Mouse (Mus musculus): ENCODE results near the gene Ttyh2. TPM values are rescaled to one million over a fixed set of nuclear protein-coding genes. Genes with fewer than 3 reads are reported as not detected.
"Not testable (repeated sequence)": the region's sequence is repeated elsewhere in the genome, so short reads cannot be mapped to it uniquely, and the experiment has no call there.

The Ttyh2 gene
- polyA plus RNA-seq, 1 experiment from 2014 or later = 15.9 TPM

GRCm38 (mm10) chr11:114665463-114665862, 9.8 kb upstream of the Ttyh2 start:
- Histone ChIP-seq H3K9me3 (no peaks in the 10 kb centered on the region), H3K27me3 (ENCODE audit: insufficient read depth, poor library complexity, severe bottlenecking) (peaks cover 20% of the 10 kb centered on the region), H3K36me3 (peaks cover 6% of the 10 kb centered on the region), H3K27ac (no peak overlapping the region), H3K4me3 (no peak overlapping the region), H3K4me1 (replicated peaks) (peaks cover 13% of the 10 kb centered on the region)
- no peak for DNase-seq (ENCODE audit: low spot score)
- 74% methylated on average over 2 of the region's 2 CpGs for WGBS

DNA sequence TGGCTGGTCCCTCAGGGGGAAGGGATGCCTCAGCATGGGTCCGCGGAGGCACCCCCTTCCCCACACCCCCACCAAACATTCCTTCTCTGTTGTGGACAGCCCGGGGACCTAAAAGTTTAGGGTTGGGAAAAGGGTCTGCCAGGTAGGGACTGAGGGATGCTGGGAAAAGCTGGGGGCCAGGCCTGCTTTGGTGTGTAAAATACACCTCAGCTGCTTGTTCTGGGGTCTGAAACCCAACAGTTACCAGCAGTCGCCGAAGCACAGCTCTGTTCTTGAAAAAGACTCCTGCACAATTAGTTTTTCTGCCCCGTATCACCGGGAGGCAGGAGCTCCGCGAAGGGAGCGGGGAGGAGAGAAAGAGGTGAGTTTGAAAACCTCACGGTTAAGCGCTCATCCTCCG, 8.4 kb upstream of the Ttyh2 start:
- H3K27ac ChIP-seq = no peak overlapping the region
- peaks cover 21% of the 10 kb centered on the region for H3K4me1 ChIP-seq (replicated peaks)
- peaks cover 20% of the 10 kb centered on the region for H3K27me3 ChIP-seq (ENCODE audit: insufficient read depth, poor library complexity, severe bottlenecking)
- WGBS = 11% methylated on average over 13 of the region's 13 CpGs
- no peaks in the 10 kb centered on the region for H3K9me3 ChIP-seq
- no peak for DNase-seq (ENCODE audit: low spot score)
- no peak overlapping the region for H3K4me3 ChIP-seq
- peaks cover 19% of the 10 kb centered on the region for H3K36me3 ChIP-seq

GRCm38 (mm10) chr11:114667236-114667931, 7.8 kb upstream of the Ttyh2 start:
- peaks cover 25% of the 10 kb centered on the region for H3K36me3 ChIP-seq
- H3K4me3 ChIP-seq = 0 out of 2 replicates have a peak overlapping the region, but pooled peaks have one; percentile 93
- no peak overlapping the region for H3K27ac ChIP-seq
- no peak for DNase-seq (ENCODE audit: low spot score)
- peaks cover 21% of the 10 kb centered on the region for H3K4me1 ChIP-seq (replicated peaks)
- H3K9me3 ChIP-seq = no peaks in the 10 kb centered on the region
- H3K27me3 ChIP-seq (ENCODE audit: insufficient read depth, poor library complexity, severe bottlenecking) = peaks cover 20% of the 10 kb centered on the region
- WGBS = 50% methylated on average over 17 of the region's 18 CpGs

GRCm38 (mm10) chr11:114667932-114668285, 7.3 kb upstream of the Ttyh2 start:
- peak; percentile 45 for DNase-seq (ENCODE audit: low spot score)
- Histone ChIP-seq H3K4me3 (peak overlapping the region; percentile 93; the same call in 1 of the 2 replicates), H3K27me3 (ENCODE audit: insufficient read depth, poor library complexity, severe bottlenecking) (peaks cover 20% of the 10 kb centered on the region), H3K36me3 (peaks cover 30% of the 10 kb centered on the region), H3K4me1 (replicated peaks) (peaks cover 25% of the 10 kb centered on the region)
- H3K9me3 ChIP-seq, H3K27ac ChIP-seq: not testable (repeated sequence)
- WGBS = 27% methylated on average over 11 of the region's 11 CpGs

DNA sequence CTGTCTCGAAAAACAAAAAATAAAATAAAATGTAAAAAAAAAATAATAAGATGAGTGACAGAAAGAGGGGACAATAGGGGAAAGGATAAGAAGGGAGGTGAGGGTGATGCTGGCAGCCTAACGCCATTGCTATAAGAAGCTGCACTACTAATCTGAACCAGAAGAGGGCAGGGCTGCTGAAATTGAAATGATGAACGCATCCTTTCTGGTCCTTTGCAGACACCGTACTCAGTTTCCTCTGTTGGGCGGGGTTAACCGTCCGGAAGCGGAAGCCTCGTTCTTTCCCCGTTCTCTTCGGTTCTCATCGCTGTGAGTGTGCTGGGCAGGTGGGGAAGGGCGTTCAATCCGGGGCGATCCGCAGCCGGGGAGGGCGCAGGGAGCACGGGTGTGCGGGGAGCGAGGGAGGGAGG, 6.9 kb upstream of the Ttyh2 start, which contains the start of gene Rpl38:
Rpl38 (plus strand) TSS at position 224 of the 410 bp plus-strand sequence.
- Histone ChIP-seq H3K9me3 (no peaks in the 10 kb centered on the region), H3K36me3 (peaks cover 34% of the 10 kb centered on the region), H3K4me3 (peak within 1 kb of the TSS; percentile 93), H3K4me1 (replicated peaks) (peaks cover 29% of the 10 kb centered on the region), H3K27me3 (ENCODE audit: insufficient read depth, poor library complexity, severe bottlenecking) (peaks cover 20% of the 10 kb centered on the region), H3K27ac (peak within 1 kb of the TSS; percentile 96)
- under 1% methylated on average over 21 of the region's 21 CpGs for WGBS
- peak; percentile 92 for DNase-seq (ENCODE audit: low spot score)

DNA sequence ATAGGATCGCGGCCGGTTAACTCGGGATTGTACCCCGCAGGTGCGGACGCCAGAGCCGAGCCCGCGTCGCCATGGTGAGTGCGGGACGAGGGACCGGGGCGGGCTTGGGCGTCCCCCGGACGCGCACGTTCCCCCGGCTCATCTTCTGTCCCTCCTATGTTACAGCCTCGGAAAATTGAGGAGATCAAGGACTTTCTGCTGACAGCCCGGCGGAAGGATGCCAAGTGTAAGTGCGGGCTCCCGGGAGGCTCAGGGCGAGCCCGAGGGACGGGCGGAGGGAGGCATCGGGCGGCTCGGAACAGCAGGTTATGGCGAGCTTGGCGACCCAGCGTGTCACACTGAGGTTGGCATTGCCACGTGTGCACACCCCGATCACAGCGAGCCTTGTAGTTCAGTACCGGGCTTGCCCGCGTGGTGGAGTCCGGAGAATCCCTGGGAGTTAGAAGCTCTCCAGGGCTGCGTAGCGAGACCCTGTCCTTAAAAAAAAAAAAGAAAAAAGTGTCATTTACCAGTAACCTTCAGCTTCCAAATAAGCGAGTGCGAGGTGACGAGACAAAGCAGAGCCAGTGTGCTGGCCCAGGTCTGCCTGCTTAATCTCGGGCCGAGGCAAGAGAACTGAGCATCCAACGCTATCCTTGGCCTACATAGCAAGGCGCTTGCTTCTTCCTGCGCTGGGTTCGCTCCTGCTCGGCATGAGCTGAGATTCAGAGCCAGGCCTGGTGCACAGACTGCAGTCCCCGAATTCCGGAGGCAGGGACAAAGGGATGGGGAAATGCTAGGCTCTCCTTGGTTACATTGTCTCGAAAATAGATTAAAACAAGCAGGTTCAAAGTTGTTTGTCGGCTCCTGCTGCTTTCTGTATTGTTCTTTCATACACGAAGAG, 6.2 kb upstream of the Ttyh2 start:
- peaks cover 31% of the 10 kb centered on the region for H3K4me1 ChIP-seq (replicated peaks)
- H3K27ac ChIP-seq = peak overlapping the region; percentile 96
- under 1% methylated on average over 60 of the region's 60 CpGs for WGBS
- peak overlapping the region; percentile 93 for H3K4me3 ChIP-seq
- peaks cover 17% of the 10 kb centered on the region for H3K27me3 ChIP-seq (ENCODE audit: insufficient read depth, poor library complexity, severe bottlenecking)
- H3K36me3 ChIP-seq = peaks cover 41% of the 10 kb centered on the region
- no peaks in the 10 kb centered on the region for H3K9me3 ChIP-seq
- DNase-seq (ENCODE audit: low spot score) = peak; percentile 85

DNA sequence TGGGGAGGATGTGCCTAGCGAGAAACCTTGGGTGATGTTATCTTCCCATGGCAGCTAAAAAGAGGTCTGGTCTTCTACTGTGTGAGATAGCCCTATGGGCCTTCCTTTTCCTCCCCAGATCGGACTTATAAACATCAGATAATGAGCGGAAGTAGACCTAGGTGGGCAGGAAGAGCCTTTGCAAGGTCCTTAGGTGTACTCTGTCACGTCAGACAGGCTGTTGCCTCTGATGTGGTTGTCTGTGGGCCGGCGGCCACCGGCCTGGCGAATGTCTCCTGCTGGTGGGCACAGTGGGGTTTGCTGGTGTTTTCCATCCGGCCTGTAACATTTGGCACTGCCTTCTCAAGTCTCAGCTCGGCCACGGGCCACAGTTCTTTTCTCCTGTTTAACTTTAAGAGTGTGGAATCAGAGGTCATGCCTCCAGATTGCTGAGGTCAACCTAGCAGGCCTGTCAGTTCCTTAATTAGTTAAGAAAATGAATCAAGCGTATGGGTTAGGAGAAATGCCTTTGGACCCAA, 5.5 kb upstream of the Ttyh2 start:
- Histone ChIP-seq H3K27me3 (ENCODE audit: insufficient read depth, poor library complexity, severe bottlenecking) (peaks cover 17% of the 10 kb centered on the region), H3K9me3 (no peaks in the 10 kb centered on the region), H3K4me3 (peak overlapping the region; percentile 93), H3K4me1 (replicated peaks) (peaks cover 31% of the 10 kb centered on the region), H3K36me3 (peaks cover 46% of the 10 kb centered on the region), H3K27ac (peak overlapping the region; percentile 96)
- DNase-seq (ENCODE audit: low spot score) = no peak
- WGBS = 27% methylated on average over 12 of the region's 12 CpGs

DNA sequence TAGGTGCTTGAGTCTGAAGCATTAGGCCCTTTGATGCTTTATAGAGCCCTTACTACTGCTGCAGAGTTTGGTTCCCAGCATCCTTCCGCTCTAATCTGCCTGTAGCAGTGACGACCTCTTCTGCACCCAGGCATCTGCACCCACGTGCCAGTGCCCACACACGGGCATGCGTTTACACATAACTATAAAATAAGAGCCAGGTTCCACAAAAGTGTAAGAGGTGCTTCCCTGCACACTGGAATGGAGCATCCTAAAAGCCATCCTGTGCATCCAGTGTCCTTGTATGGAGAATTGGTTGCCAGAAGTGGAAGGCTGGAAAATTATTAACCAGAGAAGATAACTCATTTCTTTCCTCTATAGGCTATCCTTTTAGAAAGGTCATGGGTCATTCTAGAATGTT, 4.1 kb upstream of the Ttyh2 start:
- no peak overlapping the region for H3K4me3 ChIP-seq
- H3K4me1 ChIP-seq (replicated peaks) = peaks cover 42% of the 10 kb centered on the region
- WGBS = 94% methylated on average over 5 of the region's 5 CpGs
- no peaks in the 10 kb centered on the region for H3K9me3 ChIP-seq
- peaks cover 46% of the 10 kb centered on the region for H3K36me3 ChIP-seq
- peaks cover 12% of the 10 kb centered on the region for H3K27me3 ChIP-seq (ENCODE audit: insufficient read depth, poor library complexity, severe bottlenecking)
- no peak for DNase-seq (ENCODE audit: low spot score)
- no peak overlapping the region for H3K27ac ChIP-seq

DNA sequence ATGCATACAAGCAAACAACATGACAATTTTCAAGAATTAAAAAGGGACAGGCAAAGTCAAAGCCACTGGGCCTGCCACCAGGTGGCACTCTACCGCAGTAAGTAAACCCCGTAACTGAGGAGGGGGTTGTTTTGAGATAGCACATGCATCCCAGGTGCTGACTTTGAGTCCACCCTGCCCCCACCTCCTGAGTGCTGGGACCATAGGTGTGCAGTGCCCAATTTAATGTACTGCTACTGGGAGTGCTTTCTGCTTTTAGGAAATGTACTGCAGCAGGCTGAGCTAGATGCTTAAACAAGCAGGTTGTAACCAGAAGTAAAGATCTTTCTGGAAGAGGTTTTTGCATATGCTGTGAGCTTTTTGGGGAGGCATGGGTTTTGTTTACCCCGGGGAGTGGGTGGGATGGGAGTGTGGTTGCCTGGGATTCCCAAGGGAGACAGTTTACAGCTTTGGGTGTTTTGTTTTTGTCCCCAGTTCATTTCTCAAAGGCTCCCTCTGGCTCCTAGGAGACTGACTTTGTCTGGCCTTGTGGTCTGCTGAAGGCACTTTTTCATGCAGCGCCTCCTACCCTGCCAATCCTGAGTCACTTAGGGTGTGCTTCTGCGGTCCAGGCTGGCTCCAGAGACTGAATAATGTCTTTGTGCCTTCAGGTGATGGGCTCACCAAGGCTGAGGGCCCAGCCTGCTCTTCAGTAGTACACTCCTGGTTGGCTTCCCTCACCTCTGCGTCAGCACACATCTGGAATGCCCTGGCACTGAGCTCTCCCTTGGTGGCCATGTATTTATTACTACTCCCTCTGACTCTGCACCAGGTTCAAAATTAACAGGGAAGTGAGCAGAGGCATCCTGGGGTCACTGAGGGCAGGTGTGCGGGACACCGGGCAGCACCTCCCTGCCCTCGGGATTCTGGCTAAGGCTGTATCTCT, 2.2 kb upstream of the Ttyh2 start:
- no peaks in the 10 kb centered on the region for H3K9me3 ChIP-seq
- H3K36me3 ChIP-seq = peaks cover 46% of the 10 kb centered on the region
- H3K27me3 ChIP-seq (ENCODE audit: insufficient read depth, poor library complexity, severe bottlenecking) = peaks cover 21% of the 10 kb centered on the region
- no peak overlapping the region for H3K4me3 ChIP-seq
- 59% methylated on average over 9 of the region's 9 CpGs for WGBS
- peaks cover 57% of the 10 kb centered on the region for H3K4me1 ChIP-seq (replicated peaks)
- no peak overlapping the region for H3K27ac ChIP-seq
- DNase-seq (ENCODE audit: low spot score) = peak; percentile 67

DNA sequence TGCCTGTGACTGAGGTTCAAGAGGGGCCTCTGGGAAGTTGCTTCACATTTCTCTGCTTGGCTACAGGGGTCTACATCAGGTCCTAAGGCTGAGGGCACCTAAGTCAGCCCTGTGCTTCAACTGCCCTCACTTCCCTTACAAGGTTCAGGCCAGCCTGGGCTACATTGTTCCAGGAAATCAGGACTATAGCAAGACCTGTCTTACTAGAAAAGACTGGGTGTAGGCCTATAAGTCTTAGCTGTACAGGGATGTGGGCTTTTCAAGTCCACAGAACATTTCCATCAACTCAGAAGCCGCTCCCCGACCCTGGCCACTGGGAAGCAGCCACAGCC, 1.5 kb upstream of the Ttyh2 start:
- 80% methylated on average over 2 of the region's 2 CpGs for WGBS
- Histone ChIP-seq H3K4me1 (replicated peaks) (peaks cover 57% of the 10 kb centered on the region), H3K27me3 (ENCODE audit: insufficient read depth, poor library complexity, severe bottlenecking) (peaks cover 21% of the 10 kb centered on the region), H3K36me3 (peaks cover 46% of the 10 kb centered on the region), H3K9me3 (no peaks in the 10 kb centered on the region), H3K4me3 (no peak overlapping the region), H3K27ac (no peak overlapping the region)
- DNase-seq (ENCODE audit: low spot score) = no peak

- Histone ChIP-seq H3K36me3 (peaks cover 46% of the 10 kb centered on the region), H3K4me1 (replicated peaks) (peaks cover 58% of the 10 kb centered on the region), H3K27me3 (ENCODE audit: insufficient read depth, poor library complexity, severe bottlenecking) (peaks cover 21% of the 10 kb centered on the region), H3K4me3 (no peak overlapping the region), H3K9me3 (no peaks in the 10 kb centered on the region), H3K27ac (no peak overlapping the region)
- 58% methylated on average over 8 of the region's 8 CpGs for WGBS
- DNase-seq (ENCODE audit: low spot score) = no peak
Observed at GRCm38 (mm10) chr11:114674180-114674579, 1.1 kb upstream of the Ttyh2 start.

GRCm38 (mm10) chr11:114674796-114675195, 435 bp upstream of the Ttyh2 start:
- Histone ChIP-seq H3K36me3 (peaks cover 46% of the 10 kb centered on the region), H3K27me3 (ENCODE audit: insufficient read depth, poor library complexity, severe bottlenecking) (peaks cover 21% of the 10 kb centered on the region), H3K4me1 (replicated peaks) (peaks cover 58% of the 10 kb centered on the region), H3K4me3 (peak overlapping the region; percentile 72; the same call in 1 of the 2 replicates)
- H3K9me3 ChIP-seq; DNase-seq (ENCODE audit: low spot score); H3K27ac ChIP-seq: not testable (repeated sequence)
- 96% methylated on average over 2 of the region's 3 CpGs for WGBS

Measured in hindbrain, embryonic 10.5 days (tissue).